In the genomic region with DNA sequence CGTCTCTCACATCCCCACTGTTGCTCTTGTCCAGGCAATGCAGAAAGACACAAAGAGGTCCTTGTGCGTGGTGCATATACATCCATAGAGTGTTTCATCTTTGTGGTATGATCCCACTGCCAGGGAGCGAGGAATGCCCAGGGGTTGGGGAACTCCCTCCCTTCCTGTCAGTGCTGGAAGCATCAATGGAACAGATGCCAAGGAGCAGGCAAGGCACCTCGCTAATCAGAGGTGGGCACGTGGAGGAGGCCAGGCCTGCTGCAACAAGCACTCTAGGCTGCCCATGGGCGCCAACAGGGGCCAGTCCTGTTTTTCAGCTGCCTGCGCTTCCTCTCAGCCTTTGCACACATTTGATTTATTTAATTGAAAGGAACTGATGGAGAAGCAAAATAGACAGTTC, we compare ENCODE assay signal across 24 mouse cellular contexts. TPM values are rescaled to one million over a fixed set of nuclear protein-coding genes. Genes with fewer than 3 reads are reported as not detected.
DNase-seq lines count a peak whose midpoint lies in the region; ATAC-seq and TF ChIP-seq lines count a peak whose summit lies in the region.
"Had no signal": no experiment of that assay in that cellular context is flagged by ENCODE, and none has a peak within 500 bp of the region (broad histone marks: within the 10 kb centered on the region; RNA-seq: fewer than 3 reads in every experiment).

No protein-coding gene starts in this region.

- 0 out of 2 replicates have a peak overlapping the region, but pooled peaks have one; percentile 15 for H3K27ac ChIP-seq in forebrain, postnatal 0 days (ENCODE audit: low read depth, low read length)
- H3K27ac ChIP-seq in forebrain, embryonic 12.5 days = no peak overlapping the region
- H3K27ac ChIP-seq in liver, embryonic 12.5 days = no peak overlapping the region
- H3K27ac ChIP-seq: embryonic facial prominence, embryonic 13.5 days; gastrocnemius, adult 2 months; intestine, embryonic 15.5 days; limb, embryonic 13.5 days; liver, embryonic 15.5 days; macrophage; neural tube, embryonic 12.5 days had no signal

- DNase-seq in forebrain, postnatal 0 days = no peak
- peak; percentile 52 for DNase-seq in left cerebral cortex, postnatal 4 days
- DNase-seq in left cerebral cortex, postnatal 10 days (ENCODE audit: extremely low spot score in 1 of 2, low spot score in 2 of 2) = no peak
- peak; percentile 25 for DNase-seq in retina, postnatal 1 day
- DNase-seq in retina, embryonic 14.5 days (ENCODE audit: low spot score) = no peak
- DNase-seq: B cell, adult 2 months; cerebellum, adult 8-10 months; gastrocnemius, adult 2 months; heart, postnatal 36 days; kidney, adult 9 months; kidney, postnatal 25 days; layer of hippocampus, adult 9-11 months; right cerebral cortex, postnatal 14 days; spleen, adult 18-20 months; thymus, adult 2 months had no signal

- H3K9ac ChIP-seq in forebrain, postnatal 0 days = no peak overlapping the region
- no peak overlapping the region for H3K9ac ChIP-seq in forebrain, embryonic 12.5 days
- H3K9ac ChIP-seq in liver, embryonic 12.5 days = no peak overlapping the region
- H3K9ac ChIP-seq: embryonic facial prominence, embryonic 13.5 days; intestine, embryonic 15.5 days; limb, embryonic 13.5 days; liver, embryonic 15.5 days; neural tube, embryonic 12.5 days had no signal

- TF ChIP-seq CTCF in forebrain, postnatal 0 days (IDR thresholded peaks at IDR 0.05; ENCODE audit: low read depth) = no peak

- no peak overlapping the region for H3K4me2 ChIP-seq in forebrain, postnatal 0 days (ENCODE audit: low read depth)
- no peak overlapping the region for H3K4me2 ChIP-seq in forebrain, embryonic 12.5 days
- no peak overlapping the region for H3K4me2 ChIP-seq in liver, embryonic 12.5 days
- H3K4me2 ChIP-seq: embryonic facial prominence, embryonic 13.5 days; intestine, embryonic 15.5 days; limb, embryonic 13.5 days; liver, embryonic 15.5 days; neural tube, embryonic 12.5 days had no signal

- 50% methylated on average over 7 of the region's 7 CpGs for WGBS in forebrain, postnatal 0 days
- WGBS in forebrain, embryonic 12.5 days = 74% methylated on average over 7 of the region's 7 CpGs
- WGBS in liver, embryonic 12.5 days (ENCODE audit: insufficient replicate concordance) = 59% methylated on average over 7 of the region's 7 CpGs

- ATAC-seq in forebrain, postnatal 0 days = no peak
- ATAC-seq in forebrain, embryonic 12.5 days (ENCODE audit: low FRiP score) = no peak
- no peak for ATAC-seq in liver, embryonic 12.5 days
- ATAC-seq: intestine, embryonic 15.5 days had no signal

- no peak overlapping the region for H3K4me3 ChIP-seq in forebrain, postnatal 0 days (ENCODE audit: low read depth, low read length)
- H3K4me3 ChIP-seq in forebrain, embryonic 12.5 days (replicated peaks) = no peak overlapping the region
- no peak overlapping the region for H3K4me3 ChIP-seq in liver, embryonic 12.5 days
- H3K4me3 ChIP-seq: embryonic facial prominence, embryonic 13.5 days; gastrocnemius, adult 2 months; intestine, embryonic 15.5 days; limb, embryonic 13.5 days; liver, embryonic 15.5 days; neural tube, embryonic 12.5 days had no signal

- H3K36me3 ChIP-seq in forebrain, postnatal 0 days (ENCODE audit: insufficient read depth) = no peaks in the 10 kb centered on the region
- H3K36me3 ChIP-seq in forebrain, embryonic 12.5 days (replicated peaks) = no peaks in the 10 kb centered on the region
- H3K36me3 ChIP-seq in liver, embryonic 12.5 days = no peaks in the 10 kb centered on the region
- H3K36me3 ChIP-seq: embryonic facial prominence, embryonic 13.5 days; intestine, embryonic 15.5 days; limb, embryonic 13.5 days; liver, embryonic 15.5 days; neural tube, embryonic 12.5 days had no signal

- H3K9me3 ChIP-seq in forebrain, postnatal 0 days (ENCODE audit: low read length) = no peaks in the 10 kb centered on the region
- no peaks in the 10 kb centered on the region for H3K9me3 ChIP-seq in forebrain, embryonic 12.5 days
- no peaks in the 10 kb centered on the region for H3K9me3 ChIP-seq in liver, embryonic 12.5 days (replicated peaks)
- H3K9me3 ChIP-seq: embryonic facial prominence, embryonic 13.5 days; intestine, embryonic 15.5 days; limb, embryonic 13.5 days; liver, embryonic 15.5 days; neural tube, embryonic 12.5 days had no signal

- H3K4me1 ChIP-seq in forebrain, postnatal 0 days (ENCODE audit: insufficient read depth) = no peaks in the 10 kb centered on the region
- peaks cover 4% of the 10 kb centered on the region; the same call in 1 of the 2 replicates for H3K4me1 ChIP-seq in forebrain, embryonic 12.5 days
- no peaks in the 10 kb centered on the region for H3K4me1 ChIP-seq in liver, embryonic 12.5 days
- H3K4me1 ChIP-seq: intestine, embryonic 15.5 days; liver, embryonic 15.5 days; neural tube, embryonic 12.5 days had no signal

- intact Hi-C loops in left cerebral cortex, postnatal 4 days (cut with DNase I) = no loop called here
- intact Hi-C loops in left cerebral cortex, postnatal 10 days (cut with DNase I) = no loop called here

- H3K27me3 ChIP-seq in forebrain, postnatal 0 days (ENCODE audit: insufficient read depth, low read length) = no peaks in the 10 kb centered on the region
- no peaks in the 10 kb centered on the region for H3K27me3 ChIP-seq in forebrain, embryonic 12.5 days
- no peaks in the 10 kb centered on the region for H3K27me3 ChIP-seq in liver, embryonic 12.5 days (replicated peaks)
- H3K27me3 ChIP-seq: embryonic facial prominence, embryonic 13.5 days; intestine, embryonic 15.5 days; limb, embryonic 13.5 days; liver, embryonic 15.5 days; neural tube, embryonic 12.5 days had no signal

RNA-seq across cellular contexts. Expression of a gene that starts 56.6 kb away (rescaled TPM):
- total RNA-seq in forebrain, postnatal 0 days (2014; rRNA removed) = 61.7 and 61.8 TPM in 2 replicates
- polyA plus RNA-seq in forebrain, postnatal 0 days (2015; fragmentation: Nextera tagmentation; extraction: Ambion mirVana) = 33.9 and 39.9 TPM in 2 replicates
- polyA plus RNA-seq in forebrain, embryonic 12.5 days (2016; fragmentation: Nextera tagmentation; extraction: Ambion mirVana) = 33.5 and 36.5 TPM in 2 replicates
- total RNA-seq in left cerebral cortex, postnatal 4 days (2021) = 10 to 100 TPM; 67.2 to 73.5 TPM
- total RNA-seq in left cerebral cortex, postnatal 10 days (2021) = 10 to 100 TPM; 53.0 to 54.1 TPM
- polyA plus RNA-seq in liver, embryonic 12.5 days (2016; fragmentation: Nextera tagmentation; extraction: Ambion mirVana) = 0.50 and 0.58 TPM in 2 replicates
- total RNA-seq: monocyte, adult 5-6 weeks had no signal
- polyA plus RNA-seq: macrophage had no signal

Comparison
In these comparisons a context has a peak if more than half of its experiments do, and no peak if none do; other contexts are left out.
1. DNase-seq: peak in left cerebral cortex, postnatal 4 days (single experiment) and retina, postnatal 1 day (single experiment); none in forebrain, postnatal 0 days (single experiment), left cerebral cortex, postnatal 10 days (0 of 2) and retina, embryonic 14.5 days (single experiment).